Mouse (Mus musculus): ENCODE data around the gene Spast. TPM values are rescaled to one million over a fixed set of nuclear protein-coding genes. Genes with fewer than 3 reads are reported as not detected.

Spast gene
- polyA plus RNA-seq, 1 experiment from 2014 or later = 10.8 TPM

DNA sequence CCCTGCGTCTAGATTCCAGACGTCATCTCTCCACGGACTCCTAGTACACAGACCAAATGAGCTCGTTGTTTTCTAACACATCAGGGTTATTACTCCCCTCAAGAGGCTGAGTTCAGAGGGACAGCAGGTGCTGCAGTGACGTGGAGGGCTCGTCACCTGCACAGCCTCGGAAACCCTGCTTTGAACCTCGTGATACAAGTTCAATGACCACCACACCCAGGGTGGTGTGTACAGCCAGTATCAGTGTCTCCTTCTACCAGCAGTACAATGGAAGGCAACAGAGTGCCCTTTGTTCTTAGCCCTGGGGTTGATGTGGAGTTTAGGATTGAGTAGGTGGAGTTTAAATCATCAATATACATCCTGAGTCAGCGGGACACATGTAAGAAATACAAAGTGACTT lies 99.0 kb downstream of the Spast start:
- 77% methylated on average over 9 of the region's 9 CpGs for WGBS
- no peak for ATAC-seq (ENCODE audit: low read depth)
- H3K4me3 ChIP-seq (ENCODE audit: low read length) = no peak overlapping the region

DNA sequence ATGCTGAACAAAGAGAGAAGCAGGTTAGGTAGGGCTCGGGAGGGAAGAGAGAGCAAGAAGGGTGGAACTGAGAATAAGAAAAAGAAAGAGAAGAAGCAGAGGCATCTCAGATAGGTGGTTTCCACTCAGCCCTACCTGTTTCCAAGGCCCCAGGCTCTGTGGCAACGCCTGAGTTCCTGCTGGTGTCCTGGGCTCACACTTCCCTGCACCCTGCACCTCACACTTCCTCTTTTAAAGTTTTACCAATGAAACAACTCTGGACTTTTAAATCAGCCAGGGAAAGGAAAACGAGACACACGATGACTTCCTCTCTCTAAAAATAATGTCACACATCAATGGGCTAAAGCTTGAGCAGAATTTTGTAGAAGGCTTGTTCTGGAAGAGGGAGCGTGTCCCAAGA lies 101.7 kb downstream of the Spast start:
- ATAC-seq (ENCODE audit: low read depth) = no peak
- no peaks in the 10 kb centered on the region for H3K27me3 ChIP-seq (ENCODE audit: control insufficient read depth, insufficient read depth, low read depth, low read length)
- H3K36me3 ChIP-seq (ENCODE audit: control insufficient read depth, insufficient read depth, low read length) = no peaks in the 10 kb centered on the region
- H3K4me1 ChIP-seq (replicated peaks; ENCODE audit: control insufficient read depth, insufficient read depth, low read length) = no peaks in the 10 kb centered on the region
- H3K9ac ChIP-seq (ENCODE audit: low read length) = no peak overlapping the region
- no peak overlapping the region for H3K27ac ChIP-seq (ENCODE audit: low read length)
- WGBS = 66% methylated on average over 5 of the region's 5 CpGs
- no peak overlapping the region for H3K4me3 ChIP-seq (ENCODE audit: low read length)
- no peak overlapping the region for H3K4me2 ChIP-seq (ENCODE audit: low read depth, low read length)
- H3K9me3 ChIP-seq (ENCODE audit: control insufficient read depth, low read length) = no peaks in the 10 kb centered on the region

More for the DNA sequence above, 99.0 kb downstream of the Spast start:
- no peak overlapping the region for H3K9ac ChIP-seq (ENCODE audit: low read length)
- no peaks in the 10 kb centered on the region for H3K9me3 ChIP-seq (ENCODE audit: control insufficient read depth, low read length)
- H3K27me3 ChIP-seq (ENCODE audit: control insufficient read depth, insufficient read depth, low read depth, low read length) = no peaks in the 10 kb centered on the region
- no peaks in the 10 kb centered on the region for H3K36me3 ChIP-seq (ENCODE audit: control insufficient read depth, insufficient read depth, low read length)
- no peaks in the 10 kb centered on the region for H3K4me1 ChIP-seq (replicated peaks; ENCODE audit: control insufficient read depth, insufficient read depth, low read length)
- H3K27ac ChIP-seq (ENCODE audit: low read length) = no peak overlapping the region
- no peak overlapping the region for H3K4me2 ChIP-seq (ENCODE audit: low read depth, low read length)

Other genes starting within 250 kb of the Spast start
- gene Memo1, start 43.5 kb upstream of the Spast start, polyA plus RNA-seq (2015; fragmentation: Nextera tagmentation; extraction: Ambion mirVana) = 80.9 and 85.1 TPM in 2 replicates
- gene Dpy30, start 15.0 kb upstream of the Spast start, polyA plus RNA-seq (2015; fragmentation: Nextera tagmentation; extraction: Ambion mirVana) = 212 and 222 TPM in 2 replicates
- gene Slc30a6, start 56.6 kb downstream of the Spast start, polyA plus RNA-seq (2015; fragmentation: Nextera tagmentation; extraction: Ambion mirVana) = 38.4 and 40.5 TPM in 2 replicates
- gene Nlrc4, start 120.2 kb downstream of the Spast start, polyA plus RNA-seq (2015; fragmentation: Nextera tagmentation; extraction: Ambion mirVana) = 0.30 and 0.39 TPM in 2 replicates
- 67.5 and 67.9 TPM in 2 replicates for gene Yipf4, start 150.5 kb downstream of the Spast start, polyA plus RNA-seq (2015; fragmentation: Nextera tagmentation; extraction: Ambion mirVana)
- 76.8 and 89.7 TPM in 2 replicates for gene Birc6, start 189.3 kb downstream of the Spast start, polyA plus RNA-seq (2015; fragmentation: Nextera tagmentation; extraction: Ambion mirVana)

Data from lung, embryonic 16.5 days (tissue).